Mouse (Mus musculus) liver, adult 2 months (tissue): ENCODE measurements around the gene Ube4b. TPM values are rescaled to one million over a fixed set of nuclear protein-coding genes. Genes with fewer than 3 reads are reported as not detected.

ENCODE experiments used
- DNase-seq: peaks from one replicate; pipeline ENCODE4 v3.0.0-alpha.2; 2011; ENCODE audit warnings: low read depth, low spot score; ENCODE audit errors: extremely low read depth
- H3K27ac ChIP-seq: fragments of 200-500 bp; replicated peaks from 2 replicates; pipeline ENCODE4 v1.5.1; 2012; ENCODE audit warnings: low read depth, mild to moderate bottlenecking, control low read depth, inconsistent platforms, low read length; ENCODE audit not compliant: insufficient read depth
- H3K27me3 ChIP-seq: fragments of 200-500 bp; 2 replicates; pipeline ENCODE4 v1.6.1; 2012; ENCODE audit warnings: mild to moderate bottlenecking, moderate library complexity, low read length, inconsistent platforms; ENCODE audit not compliant: control insufficient read depth, insufficient read depth
- H3K36me3 ChIP-seq: fragments of 200-500 bp; 2 replicates; pipeline ENCODE4 v1.6.1; 2012; ENCODE audit warnings: low read length, inconsistent platforms; ENCODE audit not compliant: control insufficient read depth, insufficient read depth
- H3K4me1 ChIP-seq: fragments of 200-500 bp; 2 replicates; pipeline ENCODE4 v1.6.1; 2011; ENCODE audit warnings: low read length; ENCODE audit not compliant: control insufficient read depth, insufficient read depth
- H3K4me3 ChIP-seq: fragments of 200-500 bp; 2 replicates; pipeline ENCODE4 v1.5.1; 2011; ENCODE audit warnings: low read depth, mild to moderate bottlenecking, control low read depth, low read length, moderate library complexity; ENCODE audit not compliant: insufficient read depth
- H3K79me2 ChIP-seq: fragments of 200-500 bp; 2 replicates; pipeline ENCODE4 v1.6.1; 2012; ENCODE audit warnings: inconsistent platforms, mild to moderate bottlenecking, low read length, moderate library complexity; ENCODE audit not compliant: control insufficient read depth, insufficient read depth
- H3K9ac ChIP-seq: fragments of 200-500 bp; 2 replicates; pipeline ENCODE4 v1.6.1; 2012; ENCODE audit warnings: low read depth, mild to moderate bottlenecking, control low read depth, inconsistent platforms, low read length
- CTCF ChIP-seq: fragments of 200-500 bp; IDR thresholded peaks from 2 replicates; pipeline ENCODE4 v1.5.1; 2011; ENCODE audit warnings: low read depth, low read length, control low read depth
- POLR2A ChIP-seq: fragments of 200-500 bp; IDR thresholded peaks from 2 replicates; pipeline ENCODE4 v1.6.1; 2011; ENCODE audit warnings: low read length, control low read depth; ENCODE audit not compliant: insufficient read depth; ENCODE audit errors: extremely low read depth
- WGBS: fragments of 180-500 bp; shearing (Covaris S2); methylation state at CpG from one replicate; pipeline ENCODE4 v1.1.7; 2018; 5-methylcytosine and 5-hydroxymethylcytosine counted together
- polyA plus RNA-seq: library from polyadenylated mRNA; depleted of rRNA; stranded (reverse); fragments of >200 nt; gene quantifications from 2 replicates; pipeline ENCODE4 v1.2.3, GENCODE M21; 2012
- total RNA-seq: library from RNA; depleted of rRNA; stranded (reverse); fragments of >200 nt; gene quantifications from 2 replicates; pipeline ENCODE4 v1.2.3, GENCODE M21; 2014

Ube4b gene
- total and polyA plus RNA-seq, 2 experiments = 23.3 to 30.0 TPM

DNA sequence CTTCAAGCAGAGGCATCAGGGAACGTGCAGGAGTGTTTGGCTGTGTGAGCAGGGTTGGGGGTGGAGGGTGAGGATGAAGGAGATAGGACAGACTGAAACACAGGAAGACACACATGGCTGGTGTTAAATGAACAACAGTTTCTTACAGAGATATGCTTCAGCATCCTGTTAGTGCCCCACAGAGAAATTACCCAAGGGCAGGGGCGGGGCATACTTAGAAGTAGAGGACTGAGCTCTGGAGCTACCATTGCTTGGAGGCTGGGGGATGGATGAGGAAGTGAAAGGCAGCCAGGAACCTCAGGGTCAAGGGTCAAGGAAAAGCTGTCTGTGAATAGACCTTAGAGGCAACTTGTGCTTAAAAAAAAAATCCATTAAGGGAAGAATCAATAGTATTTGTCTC, 85.9 kb downstream of the Ube4b start:
- Histone ChIP-seq H3K36me3 (peaks cover 34% of the 10 kb centered on the region), H3K27ac (no peak overlapping the region), H3K79me2 (no peaks in the 10 kb centered on the region), H3K4me3 (no peak overlapping the region), H3K4me1 (no peaks in the 10 kb centered on the region), H3K9ac (no peak overlapping the region), H3K27me3 (no peaks in the 10 kb centered on the region)
- TF ChIP-seq CTCF (no peak), POLR2A (no peak)
- WGBS = 80% methylated on average over 2 of the region's 2 CpGs
- peak; percentile 25 for DNase-seq

GRCm38 (mm10) chr4:149339426-149340214, 86.9 kb downstream of the Ube4b start:
- Histone ChIP-seq H3K79me2 (no peaks in the 10 kb centered on the region), H3K27ac (no peak overlapping the region), H3K4me3 (no peak overlapping the region), H3K36me3 (peaks cover 42% of the 10 kb centered on the region), H3K4me1 (no peaks in the 10 kb centered on the region), H3K27me3 (no peaks in the 10 kb centered on the region), H3K9ac (no peak overlapping the region)
- WGBS = 81% methylated on average over 5 of the region's 5 CpGs
- no peak for DNase-seq
- TF ChIP-seq POLR2A (no peak), CTCF (no peak)

- Histone ChIP-seq H3K9ac (no peak overlapping the region), H3K27ac (no peak overlapping the region), H3K4me1 (no peaks in the 10 kb centered on the region), H3K79me2 (no peaks in the 10 kb centered on the region), H3K4me3 (no peak overlapping the region), H3K27me3 (no peaks in the 10 kb centered on the region), H3K36me3 (peaks cover 34% of the 10 kb centered on the region)
- TF ChIP-seq POLR2A (no peak), CTCF (no peak)
- no peak for DNase-seq
- WGBS = 85% methylated on average over 2 of the region's 2 CpGs
Measured at GRCm38 (mm10) chr4:149338137-149338536, 88.4 kb downstream of the Ube4b start.

DNA sequence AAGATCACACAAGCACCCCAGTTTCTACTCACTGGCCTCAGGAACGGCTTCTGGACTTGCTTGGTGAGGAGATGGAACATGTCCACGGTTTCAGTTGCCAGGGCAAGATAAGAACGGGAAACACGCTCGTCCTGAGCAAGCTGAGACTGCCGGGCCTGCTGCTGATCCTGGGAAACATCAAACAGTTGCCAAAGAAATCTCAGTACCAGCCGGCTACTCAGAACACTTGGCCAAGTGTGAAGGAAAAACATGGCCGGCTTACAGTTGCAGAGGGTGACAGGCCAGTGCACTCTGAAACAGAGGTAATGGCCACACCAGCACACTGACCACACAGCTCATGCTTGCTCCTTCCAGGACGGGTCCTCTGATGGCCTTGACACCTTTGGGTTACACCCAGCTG, 89.2 kb downstream of the Ube4b start:
- Histone ChIP-seq H3K36me3 (peaks cover 33% of the 10 kb centered on the region; the same call in 1 of the 2 replicates), H3K4me1 (no peaks in the 10 kb centered on the region), H3K27me3 (no peaks in the 10 kb centered on the region), H3K79me2 (no peaks in the 10 kb centered on the region), H3K9ac (no peak overlapping the region), H3K4me3 (no peak overlapping the region), H3K27ac (no peak overlapping the region)
- 59% methylated on average over 9 of the region's 9 CpGs for WGBS
- peak; percentile 55 for DNase-seq
- no peak for TF ChIP-seq CTCF
- TF ChIP-seq POLR2A = no peak

- 89% methylated on average over 7 of the region's 7 CpGs for WGBS
- TF ChIP-seq POLR2A (no peak), CTCF (no peak)
- Histone ChIP-seq H3K36me3 (peaks cover 34% of the 10 kb centered on the region), H3K27ac (no peak overlapping the region), H3K9ac (no peak overlapping the region), H3K79me2 (no peaks in the 10 kb centered on the region), H3K27me3 (no peaks in the 10 kb centered on the region), H3K4me1 (no peaks in the 10 kb centered on the region), H3K4me3 (no peak overlapping the region)
- DNase-seq = no peak
Measured at GRCm38 (mm10) chr4:149336302-149336701, 90.2 kb downstream of the Ube4b start.

DNA sequence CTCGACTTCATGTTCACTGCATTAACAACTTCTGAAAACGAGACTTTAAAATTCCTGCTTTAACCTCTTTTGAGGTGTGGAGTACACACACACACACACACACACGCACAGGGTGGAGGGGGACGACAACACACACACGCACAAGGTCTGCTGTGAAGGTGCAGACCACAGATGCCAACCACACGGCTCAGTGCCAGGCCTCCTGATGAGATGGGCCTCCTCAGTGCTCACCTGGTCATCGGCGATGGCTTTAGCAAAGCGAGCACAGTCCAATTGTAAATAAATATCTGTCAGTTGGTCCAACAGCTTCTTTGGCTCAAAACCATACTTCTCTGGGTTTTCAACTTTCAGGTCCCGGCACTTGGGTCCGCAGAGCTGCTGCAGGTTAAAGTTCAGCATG, 91.7 kb downstream of the Ube4b start:
- 76% methylated on average over 11 of the region's 11 CpGs for WGBS

More for the DNA sequence above, 91.7 kb downstream of the Ube4b start:
- H3K79me2 ChIP-seq = no peaks in the 10 kb centered on the region
- H3K36me3 ChIP-seq = peaks cover 40% of the 10 kb centered on the region
- no peaks in the 10 kb centered on the region for H3K4me1 ChIP-seq
- H3K9ac ChIP-seq = no peak overlapping the region
- H3K27ac ChIP-seq = no peak overlapping the region
- H3K4me3 ChIP-seq = no peak overlapping the region
- DNase-seq = no peak
- TF ChIP-seq POLR2A (no peak), CTCF (no peak)
- H3K27me3 ChIP-seq = no peaks in the 10 kb centered on the region
